Mouse (Mus musculus): ENCODE measurements around the gene Dgat2. TPM values are rescaled to one million over a fixed set of nuclear protein-coding genes. Genes with fewer than 3 reads are reported as not detected.

Gene Dgat2
- polyA plus RNA-seq, 1 experiment from 2014 or later, result 17.0 TPM

DNA sequence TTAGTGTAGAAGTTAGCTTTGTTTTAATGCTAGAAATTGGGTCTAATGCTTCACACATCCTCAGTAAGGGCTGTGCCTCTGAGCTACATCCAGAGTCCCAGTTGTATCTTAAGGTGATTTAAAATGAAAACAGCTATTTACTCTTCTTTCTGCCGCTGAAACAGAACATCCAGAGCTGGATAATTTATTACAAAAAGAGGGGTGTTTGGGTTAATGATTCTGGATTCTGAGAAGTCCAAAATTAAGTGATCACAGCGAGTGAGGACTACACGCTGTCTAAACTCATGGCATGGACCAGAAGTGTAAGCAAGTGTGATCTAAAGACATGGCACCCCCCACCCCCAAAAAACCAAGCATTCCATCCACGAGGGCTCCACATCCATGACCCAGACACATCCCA, 11.4 kb upstream of the Dgat2 start:
- H3K27me3 ChIP-seq (ENCODE audit: insufficient read depth, low read length), result no peaks in the 10 kb centered on the region
- H3K4me1 ChIP-seq (ENCODE audit: insufficient read depth), result no peaks in the 10 kb centered on the region
- no peak overlapping the region for H3K9ac ChIP-seq
- H3K4me3 ChIP-seq (ENCODE audit: low read depth, low read length), result no peak overlapping the region
- H3K9me3 ChIP-seq (ENCODE audit: low read depth, low read length), result no peaks in the 10 kb centered on the region
- H3K36me3 ChIP-seq (ENCODE audit: insufficient read depth), result no peaks in the 10 kb centered on the region
- no peak for TF ChIP-seq CTCF (IDR thresholded peaks at IDR 0.05; ENCODE audit: low read depth)
- H3K4me2 ChIP-seq, result no peak overlapping the region
- ATAC-seq (ENCODE audit: insufficient read depth) (no peak), DNase-seq (no peak)
- WGBS, result 74% methylated on average over 4 of the region's 4 CpGs
- H3K27ac ChIP-seq (ENCODE audit: low read depth), result no peak overlapping the region

- Histone ChIP-seq H3K36me3 (ENCODE audit: insufficient read depth) (no peaks in the 10 kb centered on the region), H3K4me1 (ENCODE audit: insufficient read depth) (no peaks in the 10 kb centered on the region), H3K27ac (ENCODE audit: low read depth) (no peak overlapping the region), H3K9ac (no peak overlapping the region), H3K4me3 (ENCODE audit: low read depth, low read length) (no peak overlapping the region), H3K27me3 (ENCODE audit: insufficient read depth, low read length) (no peaks in the 10 kb centered on the region), H3K9me3 (ENCODE audit: low read depth, low read length) (no peaks in the 10 kb centered on the region), H3K4me2 (no peak overlapping the region)
- DNase-seq, result no peak
- TF ChIP-seq CTCF (IDR thresholded peaks at IDR 0.05; ENCODE audit: low read depth), result no peak
- no peak for ATAC-seq (ENCODE audit: insufficient read depth)
Measured at GRCm38 (mm10) chr7:99191411-99191810, 8.9 kb upstream of the Dgat2 start.

DNA sequence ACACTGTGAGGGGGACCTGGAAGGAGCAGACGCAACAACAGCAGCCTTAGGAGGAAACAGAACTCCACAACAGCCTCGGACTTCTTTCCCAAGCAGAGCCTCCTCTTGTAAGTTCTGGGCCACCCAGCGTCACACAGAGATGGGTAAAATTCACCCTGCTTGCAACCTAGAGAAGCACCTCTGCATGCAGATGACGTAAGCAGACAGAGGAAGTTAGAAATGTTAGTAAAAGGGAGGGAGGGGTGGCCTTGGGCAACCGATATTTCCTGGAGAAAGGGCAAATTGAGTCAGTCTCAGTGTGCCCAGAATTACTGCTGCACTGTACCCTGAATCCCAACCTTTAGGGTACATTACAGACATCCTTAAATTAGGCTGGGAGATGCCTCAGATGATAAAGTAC, 7.4 kb upstream of the Dgat2 start:
- Histone ChIP-seq H3K36me3 (ENCODE audit: insufficient read depth) (no peaks in the 10 kb centered on the region), H3K4me2 (no peak overlapping the region), H3K9me3 (ENCODE audit: low read depth, low read length) (no peaks in the 10 kb centered on the region), H3K27me3 (ENCODE audit: insufficient read depth, low read length) (no peaks in the 10 kb centered on the region), H3K9ac (no peak overlapping the region), H3K4me3 (ENCODE audit: low read depth, low read length) (no peak overlapping the region), H3K4me1 (ENCODE audit: insufficient read depth) (no peaks in the 10 kb centered on the region), H3K27ac (ENCODE audit: low read depth) (no peak overlapping the region)
- ATAC-seq (ENCODE audit: insufficient read depth), result no peak
- 75% methylated on average over 5 of the region's 5 CpGs for WGBS
- DNase-seq, result no peak
- TF ChIP-seq CTCF (IDR thresholded peaks at IDR 0.05; ENCODE audit: low read depth), result no peak

- Histone ChIP-seq H3K4me2 (no peak overlapping the region), H3K27ac (ENCODE audit: low read depth) (no peak overlapping the region), H3K9me3 (ENCODE audit: low read depth, low read length) (no peaks in the 10 kb centered on the region), H3K4me3 (ENCODE audit: low read depth, low read length) (no peak overlapping the region), H3K27me3 (ENCODE audit: insufficient read depth, low read length) (no peaks in the 10 kb centered on the region), H3K9ac (no peak overlapping the region), H3K4me1 (ENCODE audit: insufficient read depth) (no peaks in the 10 kb centered on the region), H3K36me3 (ENCODE audit: insufficient read depth) (no peaks in the 10 kb centered on the region)
- DNase-seq, result no peak
- ATAC-seq (ENCODE audit: insufficient read depth), result no peak
- 82% methylated on average over 6 of the region's 6 CpGs for WGBS
- TF ChIP-seq CTCF (IDR thresholded peaks at IDR 0.05; ENCODE audit: low read depth), result no peak
Measured at GRCm38 (mm10) chr7:99188630-99189029, 6.1 kb upstream of the Dgat2 start.

- Histone ChIP-seq H3K9me3 (ENCODE audit: low read depth, low read length) (no peaks in the 10 kb centered on the region), H3K4me3 (ENCODE audit: low read depth, low read length) (no peak overlapping the region), H3K4me2 (no peak overlapping the region), H3K4me1 (ENCODE audit: insufficient read depth) (no peaks in the 10 kb centered on the region), H3K36me3 (ENCODE audit: insufficient read depth) (no peaks in the 10 kb centered on the region), H3K27me3 (ENCODE audit: insufficient read depth, low read length) (no peaks in the 10 kb centered on the region), H3K27ac (ENCODE audit: low read depth) (no peak overlapping the region), H3K9ac (no peak overlapping the region)
- 73% methylated on average over 5 of the region's 5 CpGs for WGBS
- TF ChIP-seq CTCF (IDR thresholded peaks at IDR 0.05; ENCODE audit: low read depth), result no peak
- ATAC-seq (ENCODE audit: insufficient read depth), result no peak
- no peak for DNase-seq
Measured at GRCm38 (mm10) chr7:99187451-99187850, 4.9 kb upstream of the Dgat2 start.

DNA sequence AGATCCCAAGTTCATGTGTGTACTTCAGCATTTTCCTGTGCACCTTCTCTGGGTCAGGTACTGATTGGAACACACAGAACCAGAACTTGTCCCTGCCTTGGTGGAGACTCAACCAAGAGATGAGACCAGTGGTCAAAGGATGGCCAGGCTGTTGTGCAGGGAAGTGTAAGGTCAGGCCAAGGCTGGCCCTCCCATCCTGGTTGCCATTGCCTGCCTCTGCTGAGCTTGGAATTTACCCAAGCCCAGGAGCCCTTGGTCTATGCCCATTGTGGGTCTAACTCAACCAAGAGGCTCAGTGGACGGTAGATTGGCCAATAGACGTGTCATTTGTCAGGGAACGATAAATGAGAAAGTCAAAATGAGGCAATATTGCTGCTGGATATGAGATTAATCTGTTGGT, 2.9 kb upstream of the Dgat2 start:
- no peak overlapping the region for H3K4me2 ChIP-seq
- no peak for TF ChIP-seq CTCF (IDR thresholded peaks at IDR 0.05; ENCODE audit: low read depth)
- no peak overlapping the region for H3K9ac ChIP-seq
- ATAC-seq (ENCODE audit: insufficient read depth) (no peak), DNase-seq (no peak)
- H3K27ac ChIP-seq (ENCODE audit: low read depth), result no peak overlapping the region
- WGBS, result 84% methylated on average over 3 of the region's 3 CpGs
- H3K4me3 ChIP-seq (ENCODE audit: low read depth, low read length), result no peak overlapping the region
- no peaks in the 10 kb centered on the region for H3K4me1 ChIP-seq (ENCODE audit: insufficient read depth)
- no peaks in the 10 kb centered on the region for H3K27me3 ChIP-seq (ENCODE audit: insufficient read depth, low read length)
- H3K9me3 ChIP-seq (ENCODE audit: low read depth, low read length), result no peaks in the 10 kb centered on the region
- H3K36me3 ChIP-seq (ENCODE audit: insufficient read depth), result no peaks in the 10 kb centered on the region

- peak overlapping the region; percentile 99; the same call in 1 of the 2 replicates for H3K4me2 ChIP-seq
- TF ChIP-seq CTCF (IDR thresholded peaks at IDR 0.05; ENCODE audit: low read depth), result no peak
- H3K9ac ChIP-seq, result no peak overlapping the region
- no peaks in the 10 kb centered on the region for H3K9me3 ChIP-seq (ENCODE audit: low read depth, low read length)
- no peak overlapping the region for H3K27ac ChIP-seq (ENCODE audit: low read depth)
- H3K4me1 ChIP-seq (ENCODE audit: insufficient read depth), result no peaks in the 10 kb centered on the region
- 66% methylated on average over 6 of the region's 6 CpGs for WGBS
- H3K36me3 ChIP-seq (ENCODE audit: insufficient read depth), result no peaks in the 10 kb centered on the region
- H3K27me3 ChIP-seq (ENCODE audit: insufficient read depth, low read length), result no peaks in the 10 kb centered on the region
- DNase-seq (no peak), ATAC-seq (ENCODE audit: insufficient read depth) (no peak)
- H3K4me3 ChIP-seq (ENCODE audit: low read depth, low read length), result no peak overlapping the region
Measured at GRCm38 (mm10) chr7:99183751-99184150, 1.2 kb upstream of the Dgat2 start.

Measured in lung, embryonic 14.5 days (tissue).